Comparison of ENCODE assay signal across 8 mouse cellular contexts in genomic region chr4:141559131-141559897, GRCm38 (mm10). TPM values are rescaled to one million over a fixed set of nuclear protein-coding genes. Genes with fewer than 3 reads are reported as not detected.
DNase-seq lines count a peak whose midpoint lies in the region; ATAC-seq lines count a peak whose summit lies in the region.

No protein-coding gene starts in this region.

- DNase-seq in ovary, adult 18-20 months (ENCODE audit: low spot score), result peak; percentile 43
- DNase-seq in ovary, postnatal 14 days (ENCODE audit: low spot score), result no peak
- DNase-seq in embryonic facial prominence, embryonic 10.5 days (ENCODE audit: low spot score), result peak; percentile 82
- DNase-seq in gastrocnemius, postnatal 36 days, result peak; percentile 52 to 70
- peak; percentile 68 for DNase-seq in left cerebral cortex, postnatal 36 days (ENCODE audit: low spot score in 2 of 2)
- peak; percentile 76 for DNase-seq in mesoderm, embryonic 11.5 days (ENCODE audit: low read depth, low spot score)
- peak; percentile 60 for DNase-seq in right cerebral cortex, postnatal 4 days

- H3K9me3 ChIP-seq in embryonic facial prominence, embryonic 10.5 days, result no peaks in the 10 kb centered on the region
- H3K9me3 ChIP-seq in intestine, embryonic 16.5 days (ENCODE audit: control insufficient read depth, low read length), result no peaks in the 10 kb centered on the region

- no peaks in the 10 kb centered on the region for H3K36me3 ChIP-seq in embryonic facial prominence, embryonic 10.5 days (replicated peaks)
- H3K36me3 ChIP-seq in intestine, embryonic 16.5 days (ENCODE audit: control insufficient read depth, insufficient read depth, low read length), result no peaks in the 10 kb centered on the region

- H3K4me2 ChIP-seq in intestine, embryonic 16.5 days (ENCODE audit: low read depth, low read length), result peak overlapping the region; percentile 92

- peaks cover 4% of the 10 kb centered on the region; the same call in 1 of the 2 replicates for H3K27me3 ChIP-seq in embryonic facial prominence, embryonic 10.5 days (replicated peaks; ENCODE audit: low read depth, poor library complexity, severe bottlenecking)
- H3K27me3 ChIP-seq in intestine, embryonic 16.5 days (replicated peaks; ENCODE audit: control insufficient read depth, insufficient read depth, low read length), result no peaks in the 10 kb centered on the region

- under 1% methylated on average over 30 of the region's 30 CpGs for WGBS in embryonic facial prominence, embryonic 10.5 days
- 1% methylated on average over 30 of the region's 30 CpGs for WGBS in intestine, embryonic 16.5 days

- peak overlapping the region; percentile 74 for H3K9ac ChIP-seq in intestine, embryonic 16.5 days (ENCODE audit: low read depth, low read length)

- peak; percentile 81 for ATAC-seq in intestine, embryonic 16.5 days

- H3K4me3 ChIP-seq in embryonic facial prominence, embryonic 10.5 days, result peak overlapping the region; percentile 61
- peak overlapping the region; percentile 47 for H3K4me3 ChIP-seq in intestine, embryonic 16.5 days (ENCODE audit: low read length)

- peaks cover 22% of the 10 kb centered on the region for H3K4me1 ChIP-seq in embryonic facial prominence, embryonic 10.5 days
- peaks cover 12% of the 10 kb centered on the region; the same call in 1 of the 2 replicates for H3K4me1 ChIP-seq in intestine, embryonic 16.5 days (ENCODE audit: control insufficient read depth, insufficient read depth, low read length)

- H3K27ac ChIP-seq in embryonic facial prominence, embryonic 10.5 days (replicated peaks), result peak overlapping the region; percentile 83
- H3K27ac ChIP-seq in intestine, embryonic 16.5 days (ENCODE audit: low read length), result peak overlapping the region; percentile 97

- intact Hi-C loops in gastrocnemius, postnatal 36 days (cut with DNase I), result no loop called here
- intact Hi-C loops in left cerebral cortex, postnatal 36 days (cut with DNase I), result no loop called here

RNA-seq across cellular contexts. Expression of gene Spen, which starts 20.9 kb away (rescaled TPM):
- polyA plus RNA-seq in embryonic facial prominence, embryonic 10.5 days (2016; fragmentation: Nextera tagmentation; extraction: Ambion mirVana), result 9.6 and 12.1 TPM in 2 replicates
- 10 to 100 TPM; 17.1 to 21.8 TPM for total RNA-seq in gastrocnemius, postnatal 36 days (2021)
- 6.2 and 6.3 TPM in 2 replicates for polyA plus RNA-seq in intestine, embryonic 16.5 days (2015; fragmentation: Nextera tagmentation; extraction: Ambion mirVana)
- total RNA-seq in left cerebral cortex, postnatal 36 days (2021), result 10 to 100 TPM; 50.8 to 72.8 TPM

RNA-seq across cellular contexts. Expression of gene Fblim1, which starts 46.6 kb away (rescaled TPM):
- 56.3 and 68.1 TPM in 2 replicates for polyA plus RNA-seq in embryonic facial prominence, embryonic 10.5 days (2016; fragmentation: Nextera tagmentation; extraction: Ambion mirVana)
- under 1 TPM; 0.64 to 0.84 TPM for total RNA-seq in gastrocnemius, postnatal 36 days (2021)
- 63.8 and 66.2 TPM in 2 replicates for polyA plus RNA-seq in intestine, embryonic 16.5 days (2015; fragmentation: Nextera tagmentation; extraction: Ambion mirVana)
- total RNA-seq in left cerebral cortex, postnatal 36 days (2021), result 1 to 10 TPM in 1 of 2 experiments, under 1 TPM in 1; 0.68 to 1.2 TPM

RNA-seq across cellular contexts. Expression of gene Tmem82, which starts 59.1 kb away (rescaled TPM):
- polyA plus RNA-seq in embryonic facial prominence, embryonic 10.5 days (2016; fragmentation: Nextera tagmentation; extraction: Ambion mirVana), result 1.5 and 2.1 TPM in 2 replicates
- 1 to 10 TPM in 1 of 2 experiments, under 1 TPM in 1; 0.62 to 1.4 TPM for total RNA-seq in gastrocnemius, postnatal 36 days (2021)
- 31.7 and 36.4 TPM in 2 replicates for polyA plus RNA-seq in intestine, embryonic 16.5 days (2015; fragmentation: Nextera tagmentation; extraction: Ambion mirVana)
- total RNA-seq in left cerebral cortex, postnatal 36 days (2021), result 1 to 10 TPM in 1 of 2 experiments, under 1 TPM in 1; 0.35 to 1.3 TPM
